Mouse (Mus musculus) adrenal gland, postnatal 4 days (tissue): ENCODE data around the gene Slc4a3. TPM values are rescaled to one million over a fixed set of nuclear protein-coding genes. Genes with fewer than 3 reads are reported as not detected.

ENCODE experiments used
- DNase-seq, 2 experiments: peaks; one replicate each; pipeline ENCODE4 v3.0.0; 2021 to 2022; ENCODE audit warnings: low spot score in 2 of 2, mixed read lengths in 2 of 2
- long read RNA-seq, 2 experiments: library from polyadenylated mRNA; stranded (forward); transcript quantifications; one replicate each; pipeline ENCODE4 v2.0.0; 2021
- total RNA-seq, 2 experiments: library from RNA; stranded (reverse); gene quantifications; 2 replicates each; pipeline ENCODE4 v1.2.3; 2021

The Slc4a3 gene
- total RNA-seq = 100 to 1,000 TPM; 136 to 143 TPM
- long read RNA-seq, experiment 1, partial matches to known transcripts = 47 of 96 reads
- long read RNA-seq, experiment 1, other reads (novel, unspliced or antisense) = 48 of 96 reads
- long read RNA-seq, experiment 2, full-length matches to known transcripts = 1 of 226 reads
- long read RNA-seq, experiment 2, partial matches to known transcripts = 137 of 226 reads
- long read RNA-seq, experiment 2, other reads (novel, unspliced or antisense) = 88 of 226 reads

GRCm38 (mm10) chr1:75545965-75546956 is at the start of gene Slc4a3:
TSS of gene Slc4a3 (plus strand) at chr1:75546266.
- peak; percentile 56 to 60 for DNase-seq

- no peak for DNase-seq
Measured at GRCm38 (mm10) chr1:75498897-75499296, 47.2 kb upstream of the Slc4a3 start.

- no peak for DNase-seq
Measured at GRCm38 (mm10) chr1:75499441-75499840, 46.6 kb upstream of the Slc4a3 start.

- DNase-seq = no peak
Measured at GRCm38 (mm10) chr1:75501905-75502304, 44.2 kb upstream of the Slc4a3 start.

- DNase-seq = no peak
Measured at GRCm38 (mm10) chr1:75502945-75503650, 43.0 kb upstream of the Slc4a3 start.

GRCm38 (mm10) chr1:75503651-75503980 is 42.5 kb upstream of the Slc4a3 start:
- DNase-seq = no peak

GRCm38 (mm10) chr1:75504256-75505045 is 41.6 kb upstream of the Slc4a3 start:
- no peak for DNase-seq

GRCm38 (mm10) chr1:75505159-75505955 is 40.7 kb upstream of the Slc4a3 start:
- DNase-seq = peak; percentile 50 to 63

GRCm38 (mm10) chr1:75505956-75506831 is 39.9 kb upstream of the Slc4a3 start, which contains the start of gene Obsl1:
TSS of gene Obsl1 (minus strand) at chr1:75506452.
- DNase-seq = peak; percentile 49 to 64

- no peak for DNase-seq
Measured at GRCm38 (mm10) chr1:75507006-75507405, 39.1 kb upstream of the Slc4a3 start, which contains the start of gene Inha. TSS of gene Inha (plus strand) at chr1:75507077.

GRCm38 (mm10) chr1:75509586-75509985 is 36.5 kb upstream of the Slc4a3 start:
- no peak for DNase-seq

GRCm38 (mm10) chr1:75510154-75510553 is 35.9 kb upstream of the Slc4a3 start:
- no peak for DNase-seq

GRCm38 (mm10) chr1:75511437-75512210 is 34.4 kb upstream of the Slc4a3 start:
- no peak for DNase-seq

GRCm38 (mm10) chr1:75512550-75512949 is 33.5 kb upstream of the Slc4a3 start:
- DNase-seq = no peak

GRCm38 (mm10) chr1:75516703-75517380 is 29.2 kb upstream of the Slc4a3 start:
- no peak for DNase-seq

GRCm38 (mm10) chr1:75517984-75518383 is 28.1 kb upstream of the Slc4a3 start:
- no peak for DNase-seq

- DNase-seq = no peak
Measured at GRCm38 (mm10) chr1:75518427-75518826, 27.6 kb upstream of the Slc4a3 start.
